Mouse (Mus musculus) embryonic fibroblast, embryonic 13.5 days (primary cell): Measurements from ENCODE around the gene AU021092.

Experiments
- CTCF ChIP-seq: IDR thresholded peaks from 2 replicates; pipeline ENCODE4 v1.5.1; 2011; ENCODE audit warnings: mild to moderate bottlenecking, control low read depth, low read length, moderate library complexity, borderline replicate concordance; ENCODE audit not compliant: insufficient read depth
- POLR2A ChIP-seq: IDR thresholded peaks from 2 replicates; pipeline ENCODE4 v1.6.1; 2011; ENCODE audit warnings: low read depth, mild to moderate bottlenecking, control low read depth, low read length, moderate library complexity

- no peak for TF ChIP-seq CTCF
- no peak for TF ChIP-seq POLR2A
Measured at GRCm38 (mm10) chr16:5252260-5252659, 30.2 kb upstream of the AU021092 start.
